Mouse (Mus musculus) adrenal gland, adult 2 months (tissue): Measurements from ENCODE around the gene Mpl. TPM values are rescaled to one million over a fixed set of nuclear protein-coding genes. Genes with fewer than 3 reads are reported as not detected.

ENCODE experiments used
- polyA plus RNA-seq: library from polyadenylated mRNA; depleted of rRNA; stranded (reverse); fragments of >200 nt; gene quantifications from 2 replicates; pipeline ENCODE4 v1.2.3, GENCODE M21; 2012; rRNA removed
- total RNA-seq, 2 experiments: library from RNA; stranded (reverse); gene quantifications; 2 replicates each; pipeline ENCODE4 v1.2.3; 2021

Gene Mpl
- total and polyA plus RNA-seq, 3 experiments: 0.17 TPM; not detected in 2

Other genes with a start within 250 kb of the Mpl start
- gene Ptprf, start 166.1 kb downstream of the Mpl start, total RNA-seq: 10 to 100 TPM; 34.9 to 87.8 TPM
- 43.2 and 43.3 TPM in 2 replicates for gene Ptprf, start 166.1 kb downstream of the Mpl start, polyA plus RNA-seq
- gene Szt2, start 48.2 kb downstream of the Mpl start, total RNA-seq: 10 to 100 TPM; 17.1 to 18.0 TPM
- 36.6 and 39.7 TPM in 2 replicates for gene Szt2, start 48.2 kb downstream of the Mpl start, polyA plus RNA-seq
- gene Med8, start 48.2 kb downstream of the Mpl start, total RNA-seq: 10 to 100 TPM; 55.6 to 68.1 TPM
- gene Med8, start 48.2 kb downstream of the Mpl start, polyA plus RNA-seq: 10.6 and 12.1 TPM in 2 replicates
- 100 to 1,000 TPM in 1 of 2 experiments, 10 to 100 TPM in 1; 81.0 to 123 TPM for gene Elovl1, start 29.4 kb downstream of the Mpl start, total RNA-seq
- 158 and 228 TPM in 2 replicates for gene Elovl1, start 29.4 kb downstream of the Mpl start, polyA plus RNA-seq
- gene Cdc20, start 20.2 kb downstream of the Mpl start, total RNA-seq: 1 to 10 TPM; 3.6 to 4.5 TPM
- 6.9 and 8.1 TPM in 2 replicates for gene Cdc20, start 20.2 kb downstream of the Mpl start, polyA plus RNA-seq
- gene Tie1, start 32.5 kb upstream of the Mpl start, total RNA-seq: 10 to 100 TPM; 30.3 to 52.5 TPM
- gene Tie1, start 32.5 kb upstream of the Mpl start, polyA plus RNA-seq: 78.4 and 96.9 TPM in 2 replicates
- not detected for gene 2610528J11Rik, start 69.5 kb upstream of the Mpl start, total RNA-seq
- not detected in 2 replicates for gene 2610528J11Rik, start 69.5 kb upstream of the Mpl start, polyA plus RNA-seq
- gene Tmem125, start 86.5 kb upstream of the Mpl start, total RNA-seq: under 1 TPM in 1 of 2 experiments, not detected in 1; 0.21 TPM
- gene Tmem125, start 86.5 kb upstream of the Mpl start, polyA plus RNA-seq: 0.17 and 0.33 TPM in 2 replicates
- under 1 TPM in 1 of 2 experiments, not detected in 1; 0.06 TPM for gene Cfap57, start 163.3 kb upstream of the Mpl start, total RNA-seq
- gene Cfap57, start 163.3 kb upstream of the Mpl start, polyA plus RNA-seq: not detected in 2 replicates
- 10 to 100 TPM; 78.5 to 82.0 TPM for gene Ebna1bp2, start 163.3 kb upstream of the Mpl start, total RNA-seq
- gene Ebna1bp2, start 163.3 kb upstream of the Mpl start, polyA plus RNA-seq: 6.1 and 10.3 TPM in 2 replicates
- not detected for gene Olfr62, start 201.4 kb upstream of the Mpl start, total RNA-seq
- not detected in 2 replicates for gene Olfr62, start 201.4 kb upstream of the Mpl start, polyA plus RNA-seq
- not detected for gene Olfr1342, start 235.2 kb upstream of the Mpl start, total RNA-seq
- gene Olfr1342, start 235.2 kb upstream of the Mpl start, polyA plus RNA-seq: not detected in 2 replicates
- gene Olfr1341, start 246.0 kb upstream of the Mpl start, total RNA-seq: not detected
- gene Olfr1341, start 246.0 kb upstream of the Mpl start, polyA plus RNA-seq: not detected in 2 replicates